Mouse (Mus musculus): ENCODE measurements at regions not wholly inside any gene's neighbourhood (a gene's known extent, or its start where the extent isn't known, plus 50 kb on each side); places are given as distances from the start of the nearest gene placed in this dataset.
A peak's percentile ranks its signal among the peaks of the same experiment; 100 is the strongest.

GRCm38 (mm10) chr2:33989555-33990370 lies 102.0 kb upstream of the Mvb12b start:
- ATAC-seq (replicated peaks; ENCODE audit: low FRiP score, poor library complexity, severe bottlenecking): no peak

DNA sequence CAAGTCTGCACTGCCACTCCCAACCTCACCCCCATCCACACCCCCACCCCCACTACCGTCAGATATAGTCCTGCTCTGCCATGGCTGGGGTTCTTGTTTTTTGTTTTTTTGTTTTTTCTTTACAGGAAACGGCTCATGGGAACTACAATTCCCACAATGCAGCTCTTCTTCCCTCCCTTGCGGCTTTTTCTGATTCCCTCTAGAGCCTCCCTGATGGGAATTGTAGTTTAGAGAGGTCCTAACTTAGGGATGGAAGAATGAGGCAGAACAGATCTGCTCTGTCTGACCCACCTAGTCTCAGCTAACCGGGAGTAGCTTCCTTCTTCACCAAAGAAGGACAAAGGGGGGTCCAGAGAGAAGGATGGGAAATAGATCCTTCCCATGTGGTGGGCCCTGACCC lies 98.7 kb upstream of the Mvb12b start:
- no peak for ATAC-seq (replicated peaks; ENCODE audit: low FRiP score, poor library complexity, severe bottlenecking)

GRCm38 (mm10) chr2:33985316-33985715 lies 97.6 kb upstream of the Mvb12b start:
- ATAC-seq (replicated peaks; ENCODE audit: low FRiP score, poor library complexity, severe bottlenecking): no peak

DNA sequence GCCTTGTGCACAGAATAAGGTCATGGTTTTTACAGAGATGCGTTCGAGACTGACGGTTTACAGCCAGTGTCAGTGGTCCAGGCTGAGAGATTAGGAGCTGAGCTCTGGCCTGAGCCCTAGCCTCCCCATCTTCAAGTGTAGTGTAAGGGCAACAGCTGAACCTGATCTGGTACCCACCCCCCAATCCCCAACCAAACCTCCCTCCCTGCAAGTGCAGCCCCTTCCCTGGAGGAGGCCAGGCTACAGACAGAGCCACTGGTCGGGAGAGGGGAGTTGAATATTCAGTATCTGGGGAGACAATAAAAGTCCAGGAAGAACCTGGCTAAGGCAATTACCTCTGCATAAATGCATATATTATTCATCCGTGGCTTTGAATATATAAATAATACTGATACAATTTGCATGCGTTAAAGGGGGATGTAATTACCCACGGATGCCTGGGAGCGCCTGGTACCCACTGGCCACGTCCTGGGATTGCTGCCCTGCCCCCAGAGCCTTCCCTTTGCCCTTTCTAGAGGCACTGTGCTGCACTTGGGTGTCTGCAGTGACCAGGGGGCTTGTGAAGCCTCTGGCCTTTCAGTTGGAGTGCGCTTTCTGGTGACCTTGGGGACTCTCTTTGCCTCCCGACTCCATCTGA lies 95.5 kb upstream of the Mvb12b start:
- ATAC-seq (replicated peaks; ENCODE audit: low FRiP score, poor library complexity, severe bottlenecking): no peak

- no peak for ATAC-seq (replicated peaks; ENCODE audit: low FRiP score, poor library complexity, severe bottlenecking)
Observed at GRCm38 (mm10) chr2:33981936-33982335, 94.2 kb upstream of the Mvb12b start.

GRCm38 (mm10) chr2:33981321-33981720 lies 93.6 kb upstream of the Mvb12b start:
- no peak for ATAC-seq (replicated peaks; ENCODE audit: low FRiP score, poor library complexity, severe bottlenecking)

DNA sequence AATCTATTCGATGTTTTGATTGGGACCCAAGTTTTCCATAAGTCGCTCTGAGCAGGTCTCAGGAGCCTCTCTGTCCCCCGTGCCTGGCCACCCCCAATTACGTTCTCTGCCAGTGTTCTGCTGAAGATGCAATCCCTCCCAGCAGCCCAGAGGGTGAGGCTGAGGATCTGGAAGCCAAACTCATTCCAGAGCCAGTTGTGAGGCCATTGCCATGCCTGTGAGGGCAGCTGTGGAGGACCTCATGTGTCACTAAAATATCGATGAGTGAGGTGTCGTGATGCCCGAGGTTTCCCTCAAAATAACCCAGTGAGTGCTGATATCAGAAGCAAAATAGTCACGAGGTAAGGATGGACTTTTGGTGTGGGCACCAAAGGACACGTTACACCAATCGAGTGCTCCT lies 93.1 kb upstream of the Mvb12b start:
- ATAC-seq (replicated peaks; ENCODE audit: low FRiP score, poor library complexity, severe bottlenecking): no peak

- ATAC-seq (replicated peaks; ENCODE audit: low FRiP score, poor library complexity, severe bottlenecking): no peak
Observed at GRCm38 (mm10) chr2:33979276-33979675, 91.5 kb upstream of the Mvb12b start.

- no peak for ATAC-seq (replicated peaks; ENCODE audit: low FRiP score, poor library complexity, severe bottlenecking)
Observed at GRCm38 (mm10) chr2:33978550-33978949, 90.8 kb upstream of the Mvb12b start.

DNA sequence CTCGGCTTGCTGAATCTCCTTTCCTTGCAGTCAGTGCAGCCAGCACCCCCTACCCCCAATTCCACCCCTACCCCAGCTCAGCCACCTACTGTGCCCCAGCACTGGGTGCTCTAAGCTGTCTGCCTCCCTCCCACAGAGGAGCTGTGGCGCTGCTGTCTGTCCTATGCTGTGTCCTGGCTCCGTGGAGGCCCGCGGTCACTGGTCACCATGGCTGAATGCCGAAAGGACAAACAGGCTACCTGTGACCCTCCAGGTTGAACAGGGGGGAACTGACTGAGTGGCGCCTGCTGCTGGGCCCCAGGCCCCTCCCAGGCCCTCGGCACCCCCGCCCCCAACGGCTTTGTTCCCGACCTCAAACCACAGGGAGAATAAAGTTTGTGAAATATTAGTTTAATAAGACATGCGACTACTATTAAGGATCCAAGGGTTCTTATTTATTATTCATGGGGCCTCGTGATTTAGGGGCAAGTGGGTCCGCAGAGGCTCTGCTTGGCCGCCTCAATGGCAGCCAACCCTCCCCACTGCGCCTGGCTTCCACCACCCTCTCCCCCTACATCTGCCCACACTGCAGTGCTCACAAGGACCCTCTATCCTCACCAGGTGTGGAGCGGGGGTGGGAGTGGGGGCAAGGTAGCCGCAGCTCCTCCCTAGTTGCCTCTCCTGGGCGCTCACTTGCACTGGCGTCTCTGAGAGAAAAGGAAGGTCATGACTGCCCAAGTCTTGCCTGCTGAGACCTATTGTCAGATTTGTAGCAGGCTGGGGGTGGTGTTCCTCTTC lies 90.0 kb upstream of the Mvb12b start:
- ATAC-seq (replicated peaks; ENCODE audit: low FRiP score, poor library complexity, severe bottlenecking): no peak

- ATAC-seq (replicated peaks; ENCODE audit: low FRiP score, poor library complexity, severe bottlenecking): no peak
Observed at GRCm38 (mm10) chr2:33977151-33977550, 89.4 kb upstream of the Mvb12b start.

DNA sequence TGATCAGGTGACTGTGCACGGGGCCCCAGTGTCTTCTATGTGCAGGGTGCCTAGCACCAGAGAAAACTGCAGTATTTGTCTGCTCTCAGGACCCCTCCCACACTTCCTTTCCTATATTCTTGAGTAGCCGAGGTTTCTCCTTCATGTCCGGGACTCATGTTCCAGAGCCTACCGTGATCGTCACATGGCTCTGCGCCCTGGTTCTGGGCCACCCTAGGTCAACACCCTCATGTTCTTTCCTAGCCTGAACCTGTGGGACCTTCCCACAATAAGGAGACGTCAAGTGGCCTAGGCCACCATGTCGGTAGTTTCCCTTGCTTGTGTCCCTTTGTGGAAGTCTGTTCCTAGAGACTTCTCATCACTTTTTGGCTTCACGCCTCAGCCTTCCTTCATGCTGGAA lies 88.4 kb upstream of the Mvb12b start:
- no peak for ATAC-seq (replicated peaks; ENCODE audit: low FRiP score, poor library complexity, severe bottlenecking)

DNA sequence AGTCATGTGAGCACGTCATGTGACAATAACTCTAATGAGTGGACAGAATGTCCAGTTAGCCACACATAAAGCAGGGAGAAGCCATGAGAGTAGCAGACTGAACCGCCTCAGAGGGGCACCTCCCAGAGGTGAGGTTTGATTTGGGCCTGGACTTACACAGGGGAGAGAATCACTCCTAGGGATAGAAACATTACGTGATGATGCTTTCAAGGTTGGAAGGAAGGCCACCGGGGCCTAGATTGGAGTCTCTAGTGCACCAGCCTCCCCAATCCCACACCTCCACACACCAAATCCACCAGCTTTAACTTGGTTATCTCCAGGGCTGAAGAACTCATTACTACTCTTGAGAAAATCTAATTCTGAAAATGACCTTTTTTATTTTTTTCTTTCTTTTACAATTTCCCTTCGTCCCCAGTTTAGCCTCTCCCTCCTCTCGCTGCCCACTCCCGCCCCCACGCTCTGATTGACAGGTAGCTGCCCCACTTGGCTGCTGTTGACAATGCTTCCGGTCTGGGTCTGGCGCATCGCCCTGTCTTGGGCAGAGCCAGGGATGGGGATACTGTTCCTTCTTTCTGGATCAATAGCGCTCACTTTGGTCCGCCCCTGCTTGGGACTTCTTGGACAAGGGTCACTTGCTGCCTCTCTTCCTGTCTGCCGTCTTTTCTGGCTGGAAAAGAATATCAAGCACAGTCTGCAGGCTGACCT lies 87.8 kb upstream of the Mvb12b start:
- no peak for ATAC-seq (replicated peaks; ENCODE audit: low FRiP score, poor library complexity, severe bottlenecking)

- no peak for ATAC-seq (replicated peaks; ENCODE audit: low FRiP score, poor library complexity, severe bottlenecking)
Observed at GRCm38 (mm10) chr2:33974737-33975422, 87.1 kb upstream of the Mvb12b start.

- no peak for ATAC-seq (replicated peaks; ENCODE audit: low FRiP score, poor library complexity, severe bottlenecking)
Observed at GRCm38 (mm10) chr2:33974031-33974430, 86.3 kb upstream of the Mvb12b start.

DNA sequence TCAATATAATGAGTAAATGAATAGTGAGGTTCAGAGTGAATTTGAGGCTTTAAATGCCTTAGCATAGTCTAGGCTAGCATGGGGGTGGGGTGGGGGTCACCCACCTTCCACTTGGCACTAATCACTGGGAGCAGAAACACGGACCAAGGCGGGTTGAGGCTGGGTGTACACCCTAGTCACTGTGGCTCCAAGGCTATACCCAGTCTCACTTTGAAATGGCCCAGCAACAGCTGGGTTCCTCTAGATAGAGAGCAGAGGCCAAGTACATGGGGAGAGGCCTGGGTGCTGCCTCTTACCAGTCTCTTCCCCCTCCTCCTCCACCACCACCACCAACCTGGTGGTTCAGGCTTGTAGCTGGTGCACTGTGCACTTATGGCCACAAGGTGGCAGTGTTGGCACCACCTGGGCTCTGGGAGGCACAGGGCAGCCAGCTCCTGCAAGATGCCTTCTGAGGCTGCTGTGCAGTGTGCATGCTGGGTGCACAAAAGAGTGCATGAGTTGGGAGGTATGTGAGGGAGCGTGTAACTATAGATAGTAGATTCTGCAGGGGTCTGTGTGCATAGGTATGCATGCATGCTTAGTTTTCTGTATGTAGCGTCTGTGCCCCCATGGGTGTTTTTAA lies 85.6 kb upstream of the Mvb12b start:
- peak; percentile 84 for ATAC-seq (replicated peaks; ENCODE audit: low FRiP score, poor library complexity, severe bottlenecking)

DNA sequence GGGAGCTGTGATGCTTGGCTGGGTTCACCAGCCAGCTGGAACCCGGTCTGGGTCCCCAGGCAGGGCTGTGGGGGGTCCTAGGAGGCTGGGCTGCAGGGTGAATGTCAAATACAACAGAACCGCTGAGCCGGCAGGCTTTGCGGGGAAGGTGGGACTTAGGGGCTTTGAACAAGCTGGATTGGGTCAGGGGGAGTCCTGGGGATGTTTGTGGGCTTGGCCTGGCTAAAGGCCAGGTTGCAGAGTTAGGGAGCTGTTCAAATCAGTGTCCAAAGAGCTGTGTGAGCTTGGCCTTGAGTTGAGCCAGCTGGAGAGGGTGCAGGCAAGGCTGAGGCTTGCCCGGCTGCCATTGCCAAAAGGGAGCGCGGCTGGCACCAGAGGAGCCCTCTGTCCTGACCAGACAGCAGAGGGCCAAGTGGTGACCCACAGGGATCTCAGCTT lies 79.3 kb upstream of the Mvb12b start:
- no peak for ATAC-seq (replicated peaks; ENCODE audit: low FRiP score, poor library complexity, severe bottlenecking)

DNA sequence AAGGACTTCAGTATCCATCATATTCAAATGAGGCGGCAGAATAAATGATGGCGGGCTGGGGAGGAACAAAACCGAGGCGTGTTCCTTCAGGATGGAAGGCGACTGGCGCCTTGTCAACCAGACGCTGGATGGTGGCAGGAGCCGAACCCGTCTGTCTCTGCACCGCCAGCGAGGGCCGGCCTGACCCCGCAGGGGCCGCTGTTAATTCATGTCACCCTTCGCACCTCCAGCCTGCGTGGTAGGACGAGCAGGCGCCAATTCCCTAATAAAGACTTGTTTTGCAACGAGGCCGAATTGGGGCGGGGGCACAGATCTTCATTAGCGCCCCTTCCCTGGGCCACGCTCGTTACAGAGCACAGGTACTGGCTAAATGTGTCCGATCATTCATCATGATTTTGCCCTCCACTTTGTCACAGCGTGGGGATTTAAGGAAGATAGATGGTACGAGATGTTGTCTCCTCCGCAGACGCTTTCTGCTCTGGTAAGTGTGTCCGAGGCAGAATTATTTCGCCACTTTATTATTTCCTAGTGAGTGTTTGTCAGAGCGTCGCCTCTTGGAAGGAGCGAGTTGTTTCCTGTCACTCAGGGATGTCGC lies 78.7 kb upstream of the Mvb12b start:
- no peak for ATAC-seq (replicated peaks; ENCODE audit: low FRiP score, poor library complexity, severe bottlenecking)

- no peak for ATAC-seq (replicated peaks; ENCODE audit: low FRiP score, poor library complexity, severe bottlenecking)
Observed at GRCm38 (mm10) chr2:33964096-33964495, 76.3 kb upstream of the Mvb12b start.
